Mouse (Mus musculus) Patski (cell line): Measurements from ENCODE around the gene Gosr2. TPM values are rescaled to one million over a fixed set of nuclear protein-coding genes. Genes with fewer than 3 reads are reported as not detected.

Experiments used
- ATAC-seq: fragments of 100-300 bp; one replicate; pipeline ENCODE4 v1.8.0; 2021
- CTCF ChIA-PET: fragments of 350-600 bp; sonication (Branson Sonifier 250); formaldehyde crosslinking; loops from one replicate; lab custom pipeline; 2022; ENCODE audit warnings: inconsistent platforms; lab: Charles Lee
- POLR2A ChIA-PET: fragments of 350-600 bp; sonication (Branson Sonifier 250); formaldehyde crosslinking; loops from one replicate; lab custom pipeline; 2022; ENCODE audit warnings: antibody characterized with exemption, inconsistent platforms; lab: Charles Lee
- DNase-seq: peaks from one replicate; pipeline ENCODE4 v3.0.0-alpha.2; 2011; ENCODE audit warnings: low read depth, low spot score
- H3K27me3 ChIP-seq: fragments of 371-371 bp; one replicate; pipeline ENCODE4 v1.5.1; 2021
- CTCF ChIP-seq: fragments of 100-300 bp; IDR thresholded peaks from one replicate; pipeline ENCODE4 v1.5.1; 2021
- in situ Hi-C: fragments of 300-500 bp; cut with MboI; formaldehyde crosslinking; loops from 3 replicates; pipeline ENCODE4 v1.11.1; 2018; ENCODE audit warnings: low pct_unique_long_range_greater_than_20kb, mixed read lengths
- polyA plus RNA-seq: library from polyadenylated mRNA; unstranded; gene quantifications from one replicate; pipeline ENCODE4 v1.2.3, GENCODE M21; 2021

Gene Gosr2
- polyA plus RNA-seq, result 82.3 TPM

DNA sequence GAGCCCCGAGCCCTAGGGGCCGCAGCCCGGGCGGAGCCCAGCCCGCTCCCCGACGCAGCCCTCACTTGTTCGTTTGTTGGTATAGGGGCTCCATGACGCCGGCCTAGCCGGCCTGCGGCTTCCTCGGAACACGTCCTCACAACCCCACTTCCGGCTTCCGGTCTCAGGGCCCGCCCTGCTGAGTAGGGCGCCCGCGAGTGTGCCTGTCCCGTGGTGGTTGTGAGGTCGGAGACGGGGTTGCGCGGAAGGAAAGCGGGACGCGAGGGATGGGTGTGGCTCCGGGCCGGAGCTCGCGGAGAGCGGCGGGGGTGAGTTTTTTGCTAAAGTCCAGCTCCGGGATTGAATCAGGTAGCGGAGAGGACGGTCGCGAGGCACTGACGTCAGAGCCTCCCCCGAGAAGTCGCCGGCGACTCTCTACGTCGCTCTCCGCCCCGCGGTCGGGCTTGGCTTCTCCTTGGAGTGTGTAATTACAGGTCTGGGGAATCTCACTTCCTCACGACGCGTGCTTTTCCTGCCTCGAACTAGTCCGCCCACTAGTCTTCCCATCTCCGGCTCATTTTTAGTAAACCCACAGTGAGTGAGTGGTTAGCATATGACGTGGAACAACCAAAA, at the start of gene Gosr2:
Gene Gosr2 (minus strand): TSS at position 334 of the 612 bp plus-strand sequence.
- TF ChIP-seq CTCF, result no peak
- ATAC-seq (peak; percentile 93), DNase-seq (no peak)
- in situ Hi-C loops, result loop anchor here (10.0 kb wide), 1 partner anchor 433 kb away; the partner anchor contains the start of gene Map3k14
- ChIA-PET POLR2A (interaction anchor here (0.6 to 0.7 kb wide), 2 partner anchors 61 to 1420 kb away, joined by 3 read pairs; no protein-coding TSS in a partner anchor), CTCF (interaction anchor here (0.9 to 1.4 kb wide), 5 partner anchors 11 to 58 kb away, joined by 3 to 4 read pairs (median 3); no protein-coding TSS in a partner anchor)
- H3K27me3 ChIP-seq, result no peaks in the 10 kb centered on the region

DNA sequence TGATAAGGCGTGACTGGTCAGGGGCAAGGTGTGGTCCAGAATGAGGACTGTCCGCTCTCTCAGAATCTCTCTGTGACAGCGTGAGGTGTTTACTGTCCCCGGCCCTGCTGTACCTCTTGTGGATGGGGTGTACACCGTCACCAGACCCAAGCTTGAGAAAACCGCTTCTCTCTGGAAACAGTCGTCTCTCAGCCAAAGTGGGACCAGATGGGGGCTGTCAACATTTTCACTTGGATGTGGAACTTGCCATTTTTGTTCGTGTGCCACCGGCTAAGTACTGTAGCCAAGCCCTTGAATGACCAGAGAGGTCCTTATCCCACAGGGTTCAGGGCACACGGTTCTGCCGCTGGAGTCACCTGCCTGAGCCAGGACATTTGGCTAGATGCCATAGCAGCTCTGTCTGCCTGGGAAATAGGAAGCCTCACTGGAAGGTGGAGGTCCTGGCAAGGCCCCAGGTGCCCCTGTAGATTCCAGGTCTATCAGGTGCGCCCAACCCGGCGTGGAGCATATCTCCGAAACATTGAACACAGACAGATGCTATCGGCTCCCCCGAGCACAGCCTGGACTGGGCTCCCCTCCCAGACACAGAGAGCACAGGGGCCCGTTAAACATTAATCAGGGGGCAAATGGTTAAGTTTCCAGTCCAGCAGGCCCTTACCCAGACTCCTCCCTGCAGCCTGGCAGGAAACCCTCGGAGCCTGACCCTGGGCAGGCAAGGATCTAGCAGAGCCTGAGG, 37.5 kb upstream of the Gosr2 start:
- POLR2A ChIA-PET, result no interaction called here

DNA sequence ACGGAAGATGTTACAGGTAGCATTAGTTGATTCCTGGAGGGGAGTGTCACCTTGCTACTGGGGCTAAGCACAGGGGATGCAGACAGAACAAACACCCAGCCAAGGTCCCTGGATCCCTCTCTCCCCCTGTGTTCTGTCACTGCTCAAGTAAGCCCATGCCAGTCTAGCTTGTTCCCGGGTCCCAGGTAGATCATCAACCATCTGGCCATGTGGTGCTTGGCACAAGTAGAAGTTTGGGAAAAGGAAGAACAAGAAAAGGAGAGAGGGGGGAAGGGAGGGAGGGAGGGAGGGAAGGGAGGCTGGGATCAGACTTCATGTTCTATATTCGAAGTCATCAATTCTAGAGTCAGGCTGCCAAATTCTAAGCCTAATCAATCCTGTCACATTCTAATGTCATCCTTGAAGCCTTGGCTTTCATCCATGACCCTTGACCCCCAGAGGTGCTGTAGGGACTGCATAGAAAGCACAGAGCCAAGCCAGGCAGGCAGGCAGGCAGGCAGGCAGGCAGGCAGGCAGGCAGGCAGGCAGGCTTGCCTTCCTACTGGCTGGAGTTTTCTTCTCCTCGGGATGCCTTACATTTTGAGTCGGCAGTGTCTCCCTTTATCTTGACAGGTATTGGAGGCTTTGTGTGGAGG, 36.8 kb upstream of the Gosr2 start:
- ATAC-seq (no peak), DNase-seq (no peak)
- no peak for TF ChIP-seq CTCF
- ChIA-PET CTCF (interaction anchor here (1.1 kb wide), 1 partner anchor 11 kb away, joined by 3 read pairs; no protein-coding TSS in a partner anchor), POLR2A (no interaction called here)
- in situ Hi-C loops, result no loop called here
- H3K27me3 ChIP-seq, result peaks cover 1% of the 10 kb centered on the region

More for the DNA sequence above, 37.5 kb upstream of the Gosr2 start:
- ATAC-seq (peak; percentile 44), DNase-seq (no peak)
- in situ Hi-C loops, result no loop called here
- peaks cover 6% of the 10 kb centered on the region for H3K27me3 ChIP-seq
- no peak for TF ChIP-seq CTCF
- CTCF ChIA-PET, result interaction anchor here (1.1 kb wide), 1 partner anchor 12 kb away, joined by 3 read pairs; no protein-coding TSS in a partner anchor

DNA sequence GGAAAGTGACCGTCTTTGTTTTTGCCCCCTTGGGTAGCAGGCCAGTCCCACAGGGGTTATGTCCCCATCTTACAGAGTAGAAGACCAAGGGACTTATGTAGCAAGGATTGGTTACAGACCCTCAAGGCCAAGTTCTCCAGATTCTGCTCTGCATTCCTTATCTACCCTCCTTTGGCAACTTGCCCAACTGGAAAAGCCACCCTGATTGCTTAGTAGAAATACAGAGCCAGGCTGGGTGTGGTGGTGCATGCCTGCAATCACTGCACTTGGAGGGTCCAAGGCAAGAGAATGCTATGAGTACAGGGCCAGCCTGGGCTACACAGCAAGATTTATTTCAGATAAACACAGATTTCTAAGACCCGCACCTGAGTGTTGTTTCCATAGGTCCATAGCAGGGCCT, 36.3 kb upstream of the Gosr2 start:
- ChIA-PET POLR2A (no interaction called here), CTCF (no interaction called here)
- no peaks in the 10 kb centered on the region for H3K27me3 ChIP-seq
- in situ Hi-C loops, result no loop called here
- no peak for ATAC-seq
- no peak for DNase-seq
- TF ChIP-seq CTCF, result no peak

DNA sequence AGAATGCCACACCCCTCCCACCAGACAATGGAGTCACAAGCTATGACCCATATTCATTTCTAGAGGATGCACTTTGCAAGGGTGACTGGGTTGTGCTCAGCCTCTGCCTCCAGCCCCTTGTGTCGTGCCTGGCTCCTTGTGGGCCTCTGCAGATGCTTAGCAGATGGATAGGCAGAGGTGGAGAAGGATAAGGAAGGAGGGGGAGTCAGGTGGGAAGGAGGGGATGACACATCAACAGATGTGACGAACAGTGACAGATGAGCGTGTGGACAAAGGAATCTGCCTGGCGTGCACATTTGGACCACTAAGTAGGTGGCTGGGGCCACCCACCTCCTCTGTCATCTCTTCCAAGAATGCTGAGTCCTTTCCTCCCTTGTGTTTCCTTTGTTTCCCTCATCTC, 35.4 kb upstream of the Gosr2 start:
- CTCF ChIA-PET, result no interaction called here
- in situ Hi-C loops, result no loop called here

DNA sequence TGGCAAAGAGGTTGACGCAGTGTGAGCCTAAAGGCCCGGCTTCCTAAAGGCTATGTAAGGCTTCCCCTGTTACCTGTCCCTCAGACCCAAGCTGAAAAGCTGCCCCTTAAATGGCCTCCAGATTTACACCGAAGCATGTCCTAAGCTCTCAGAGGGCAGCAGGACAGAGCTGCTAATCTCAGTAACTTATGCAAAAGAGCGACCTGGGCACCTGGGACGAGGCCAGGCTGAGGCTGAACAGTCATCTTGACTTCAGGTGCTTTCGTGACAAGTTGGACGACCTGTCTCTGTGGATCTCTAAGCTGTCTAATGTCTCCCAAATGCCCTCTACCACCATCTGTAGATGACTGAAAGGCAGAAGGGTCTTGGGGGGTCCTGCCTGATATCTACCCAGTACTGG, 34.6 kb upstream of the Gosr2 start:
- DNase-seq, result no peak
- in situ Hi-C loops, result no loop called here
- CTCF ChIA-PET, result interaction anchor here (0.9 kb wide), 1 partner anchor 10 kb away, joined by 3 read pairs; no protein-coding TSS in a partner anchor
- no peaks in the 10 kb centered on the region for H3K27me3 ChIP-seq
- no peak for ATAC-seq
- no peak for TF ChIP-seq CTCF
- POLR2A ChIA-PET, result no interaction called here

More for the DNA sequence above, 35.4 kb upstream of the Gosr2 start:
- POLR2A ChIA-PET, result no interaction called here
- no peak for ATAC-seq
- TF ChIP-seq CTCF, result no peak
- no peaks in the 10 kb centered on the region for H3K27me3 ChIP-seq
- DNase-seq, result no peak

DNA sequence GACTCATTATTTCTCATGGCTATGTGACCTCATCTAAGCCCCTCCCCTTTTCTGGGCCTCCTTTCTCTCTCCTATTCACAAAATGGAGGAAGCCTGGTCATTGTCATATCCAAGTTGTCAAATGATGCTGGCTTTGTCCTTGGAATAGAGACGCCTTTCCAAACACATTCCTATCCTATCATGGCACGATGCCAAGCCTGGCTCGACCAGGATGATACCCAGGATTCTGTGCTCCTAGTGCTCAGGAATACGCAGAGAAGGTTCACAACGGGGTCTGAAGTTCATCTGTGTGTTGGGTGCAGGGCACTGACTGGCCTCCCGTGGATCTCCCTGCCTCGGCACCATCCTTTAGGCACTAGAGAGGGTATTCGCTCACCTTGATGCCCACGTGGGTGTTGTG, 33.9 kb upstream of the Gosr2 start:
- no peak for ATAC-seq
- DNase-seq, result no peak
- no peak for TF ChIP-seq CTCF
- ChIA-PET CTCF (no interaction called here), POLR2A (interaction anchor here (0.5 kb wide), 1 partner anchor 285 kb away, joined by 3 read pairs; no protein-coding TSS in a partner anchor)
- in situ Hi-C loops, result no loop called here
- H3K27me3 ChIP-seq, result no peaks in the 10 kb centered on the region

DNA sequence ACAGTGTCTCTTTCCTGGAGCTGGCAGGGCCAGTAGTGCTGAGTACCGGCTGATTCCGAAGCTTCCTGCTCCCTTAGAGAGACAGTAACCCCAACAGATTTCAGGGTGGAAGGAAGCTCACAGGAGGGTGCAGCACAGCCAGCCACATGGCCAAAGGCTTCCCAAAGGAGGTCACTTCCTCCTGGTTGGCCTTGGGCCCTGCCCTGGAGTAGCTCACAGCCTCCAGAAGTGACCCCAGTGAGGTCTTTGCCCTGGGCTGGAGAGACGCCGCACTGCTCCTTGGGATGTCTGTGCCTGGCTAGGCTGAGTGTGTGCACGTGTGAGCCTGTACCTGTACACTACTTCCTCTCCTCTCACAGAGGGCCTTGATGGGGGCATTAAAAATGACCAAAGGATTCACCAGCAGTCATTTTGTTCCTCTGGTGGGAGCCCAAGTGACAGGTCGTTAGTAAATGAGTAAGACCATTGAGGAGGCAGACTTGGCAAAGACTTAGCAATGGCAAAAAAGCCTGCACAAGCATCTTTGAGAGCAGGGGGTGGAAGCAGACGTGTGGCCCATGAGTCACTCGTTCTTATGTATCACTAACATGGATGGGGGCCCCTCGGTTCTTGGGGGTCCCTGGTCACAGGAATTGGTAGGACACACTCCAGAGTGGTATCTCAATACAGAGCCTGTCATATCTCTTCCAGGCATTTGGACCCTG, 31.7 kb upstream of the Gosr2 start:
- TF ChIP-seq CTCF, result no peak
- CTCF ChIA-PET, result interaction anchor here (1.0 kb wide), 1 partner anchor 29 kb away, joined by 3 read pairs; no protein-coding TSS in a partner anchor
- in situ Hi-C loops, result no loop called here
- POLR2A ChIA-PET, result interaction anchor here (0.7 kb wide), 1 partner anchor 53 kb away, joined by 3 read pairs; no protein-coding TSS in a partner anchor
- ATAC-seq (no peak), DNase-seq (no peak)
- H3K27me3 ChIP-seq, result no peaks in the 10 kb centered on the region

DNA sequence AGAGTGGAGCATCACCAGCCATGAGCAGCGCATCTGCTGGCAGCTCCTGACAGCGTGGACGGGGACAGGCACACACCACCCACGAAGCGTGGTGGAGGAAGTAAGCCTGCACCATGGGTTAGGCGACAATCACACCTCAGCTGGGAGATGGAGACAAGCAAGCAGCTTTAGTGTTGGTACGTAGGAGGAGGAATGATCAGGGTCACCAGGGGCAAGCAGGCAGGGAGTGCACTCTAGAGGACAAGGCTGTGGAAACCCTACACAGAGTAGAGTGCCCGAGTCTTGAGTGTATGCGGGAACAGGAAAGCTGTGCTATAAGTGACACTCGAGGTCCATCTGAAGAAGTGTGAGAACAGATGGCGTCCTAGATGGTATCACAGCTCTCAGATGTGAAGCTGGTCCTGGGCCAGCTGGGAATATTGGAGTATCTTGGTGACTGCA, 26.7 kb upstream of the Gosr2 start:
- ChIA-PET CTCF (no interaction called here), POLR2A (interaction anchor here (0.6 kb wide), 1 partner anchor 167 kb away, joined by 3 read pairs; no protein-coding TSS in a partner anchor)
- ATAC-seq (no peak), DNase-seq (no peak)
- in situ Hi-C loops, result no loop called here
- TF ChIP-seq CTCF, result no peak
- H3K27me3 ChIP-seq, result peaks cover 2% of the 10 kb centered on the region

DNA sequence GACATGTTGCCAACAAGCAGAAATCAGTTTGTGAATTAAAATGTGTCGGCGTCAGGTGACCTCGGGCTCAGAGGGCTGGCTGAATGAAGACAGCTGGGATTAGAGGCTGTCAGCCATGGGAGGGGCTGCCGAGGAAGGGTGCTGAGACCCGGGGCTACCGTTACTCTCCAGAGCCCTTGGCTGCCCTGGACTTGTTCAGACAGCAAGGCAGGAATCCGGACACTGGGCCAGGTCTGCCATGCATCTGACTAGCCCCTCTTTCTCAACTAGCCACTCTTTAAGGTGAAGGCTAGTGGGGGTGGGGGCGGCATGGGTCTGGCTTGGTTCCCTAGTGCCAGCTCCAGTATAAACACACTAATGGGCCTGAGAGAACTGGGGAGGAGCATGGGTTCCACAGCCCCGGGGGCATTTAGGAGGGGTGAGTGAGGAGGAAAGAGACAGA, 24.4 kb upstream of the Gosr2 start:
- peaks cover 9% of the 10 kb centered on the region for H3K27me3 ChIP-seq
- TF ChIP-seq CTCF, result no peak
- in situ Hi-C loops, result no loop called here
- ATAC-seq (no peak), DNase-seq (no peak)
- POLR2A ChIA-PET, result interaction anchor here (1.3 kb wide), 1 partner anchor 20 kb away, joined by 3 read pairs; no protein-coding TSS in a partner anchor
- CTCF ChIA-PET, result interaction anchor here (0.7 to 1.5 kb wide), 3 partner anchors 10 to 65 kb away, joined by 3 read pairs; no protein-coding TSS in a partner anchor
